Mouse (Mus musculus) hindbrain, embryonic 14.5 days (tissue): ENCODE results near the gene Gm20662. TPM values are rescaled to one million over a fixed set of nuclear protein-coding genes. Genes with fewer than 3 reads are reported as not detected.

Experiments
- ATAC-seq: fragments of 200-750 bp; cut with Nextera tagmentation; 2 replicates; pipeline ENCODE4 v1.8.0; 2017; ENCODE audit warnings: moderate number of reproducible peaks, mild to moderate bottlenecking, moderate TSS enrichment, moderate library complexity; ENCODE audit not compliant: low FRiP score
- DNase-seq: peaks from one replicate; pipeline ENCODE4 v3.0.0-alpha.2; 2015; ENCODE audit warnings: low spot score
- H3K27ac ChIP-seq: fragments of 300-500 bp; sonication (generic); 2 replicates; pipeline ENCODE4 v1.5.1; 2014; ENCODE audit warnings: mild to moderate bottlenecking, moderate library complexity
- H3K27me3 ChIP-seq: fragments of 300-500 bp; sonication (generic); 2 replicates; pipeline ENCODE4 v1.6.1; 2014; ENCODE audit warnings: mild to moderate bottlenecking, low read length, mixed read lengths; ENCODE audit not compliant: control insufficient read depth, insufficient read depth
- H3K36me3 ChIP-seq: fragments of 300-500 bp; sonication (generic); replicated peaks from 2 replicates; pipeline ENCODE4 v1.6.1; 2014; ENCODE audit not compliant: control insufficient read depth, insufficient read depth
- H3K4me1 ChIP-seq: fragments of 300-500 bp; sonication (generic); replicated peaks from 2 replicates; pipeline ENCODE4 v1.6.1; 2014; ENCODE audit warnings: antibody characterized with exemption, low read length, mixed read lengths; ENCODE audit not compliant: control insufficient read depth, insufficient read depth
- H3K4me2 ChIP-seq: fragments of 300-500 bp; sonication (generic); replicated peaks from 2 replicates; pipeline ENCODE4 v1.6.1; 2014; ENCODE audit warnings: mild to moderate bottlenecking, moderate library complexity
- H3K4me3 ChIP-seq: fragments of 300-500 bp; sonication (generic); replicated peaks from 2 replicates; pipeline ENCODE4 v1.5.1; 2014; ENCODE audit warnings: mild to moderate bottlenecking, low read length
- H3K9ac ChIP-seq: fragments of 300-500 bp; sonication (generic); 2 replicates; pipeline ENCODE4 v1.6.1; 2014
- H3K9me3 ChIP-seq: fragments of 300-500 bp; sonication (generic); 2 replicates; pipeline ENCODE4 v1.6.1; 2016; ENCODE audit warnings: low read length; ENCODE audit not compliant: control insufficient read depth
- WGBS: fragments of 180-500 bp; shearing (Covaris S2); extraction: QIAGEN DNeasy Blood & Tissue Kit; methylation state at CpG from one replicate; pipeline ENCODE4 v1.1.7; 2014; 5-methylcytosine and 5-hydroxymethylcytosine counted together
- polyA plus RNA-seq: library from polyadenylated mRNA; unstranded; fragments of >200 nt; fragmentation: Nextera tagmentation; extraction: Ambion mirVana; gene quantifications from 2 replicates; pipeline ENCODE4 v1.2.1, GENCODE M21; 2014

Gene Gm20662
- polyA plus RNA-seq, 1 experiment from 2014 or later: 0.68 TPM

DNA sequence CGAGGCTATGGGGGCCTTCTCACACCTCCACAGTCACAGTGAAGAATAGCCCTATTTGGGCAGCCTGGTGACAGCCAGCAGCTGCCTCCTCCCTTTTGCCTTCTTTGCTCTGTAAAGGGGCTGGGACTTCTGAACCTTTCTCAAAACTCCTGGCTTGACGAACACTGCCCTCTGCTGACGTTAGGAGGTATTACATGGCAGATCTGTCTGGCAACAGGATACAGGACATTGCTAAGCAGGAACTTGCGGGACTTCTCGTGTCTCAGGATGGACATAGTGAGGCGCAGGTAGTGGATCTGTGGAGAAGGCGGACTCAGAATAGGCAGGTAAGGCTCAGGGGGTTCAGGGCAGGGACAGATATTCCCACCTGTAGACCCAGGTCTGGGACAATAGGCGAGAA, 71.8 kb downstream of the Gm20662 start:
- Histone ChIP-seq H3K4me1 (no peaks in the 10 kb centered on the region), H3K36me3 (peaks cover 63% of the 10 kb centered on the region), H3K4me3 (no peak overlapping the region), H3K4me2 (no peak overlapping the region), H3K9ac (no peak overlapping the region), H3K27ac (no peak overlapping the region), H3K9me3 (no peaks in the 10 kb centered on the region), H3K27me3 (no peaks in the 10 kb centered on the region)
- 26% methylated on average over 8 of the region's 8 CpGs for WGBS
- peak; percentile 92 for DNase-seq
- peak; percentile 47; the same call in 1 of the 2 replicates for ATAC-seq

DNA sequence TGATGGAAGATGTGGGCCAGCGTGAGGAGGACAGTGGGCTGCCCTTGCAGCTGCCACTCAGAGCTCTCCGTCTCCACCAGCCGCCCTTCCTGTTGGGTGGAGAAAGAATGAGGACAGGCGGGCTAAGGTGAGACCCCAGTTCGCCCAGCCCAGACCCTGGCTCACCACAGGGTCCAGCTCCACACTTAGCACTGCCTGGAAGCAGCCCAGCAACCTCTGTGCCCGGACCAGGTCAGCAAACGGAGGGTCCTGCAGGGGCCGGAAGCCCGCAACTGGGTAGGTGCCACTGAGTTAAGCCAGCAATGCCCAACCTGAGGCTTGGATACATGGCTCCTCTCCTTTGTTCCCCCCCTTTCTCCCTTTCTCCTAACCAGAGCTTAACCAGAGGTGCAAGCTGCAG, 72.9 kb downstream of the Gm20662 start:
- ATAC-seq: no peak

DNA sequence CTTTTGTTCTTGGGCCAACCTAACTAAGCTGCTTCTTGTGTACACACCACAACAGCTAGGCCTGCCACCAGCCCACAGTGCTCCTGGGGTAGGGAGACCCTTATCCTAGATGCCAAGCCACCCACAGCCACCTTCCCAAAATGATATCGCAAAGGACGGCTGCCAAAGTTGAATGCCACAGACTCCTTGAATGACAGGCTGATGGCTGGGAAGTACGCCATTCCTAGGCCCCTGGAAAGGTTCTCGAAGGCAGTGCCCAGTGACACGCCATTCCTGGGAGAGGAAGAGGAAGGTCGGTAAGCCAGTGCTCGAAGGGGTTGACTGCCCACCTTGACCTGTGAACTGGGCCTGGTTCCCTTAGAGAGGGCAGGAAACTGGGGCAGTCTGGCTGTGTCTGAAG, 73.4 kb downstream of the Gm20662 start:
- H3K36me3 ChIP-seq: peaks cover 47% of the 10 kb centered on the region
- H3K4me3 ChIP-seq: no peak overlapping the region
- H3K4me1 ChIP-seq: no peaks in the 10 kb centered on the region
- no peaks in the 10 kb centered on the region for H3K9me3 ChIP-seq
- H3K27me3 ChIP-seq: no peaks in the 10 kb centered on the region
- no peak overlapping the region for H3K9ac ChIP-seq
- WGBS: 95% methylated on average over 7 of the region's 7 CpGs
- ATAC-seq: no peak
- H3K4me2 ChIP-seq: no peak overlapping the region
- H3K27ac ChIP-seq: no peak overlapping the region
- no peak for DNase-seq

More for the DNA sequence above, 72.9 kb downstream of the Gm20662 start:
- no peak for DNase-seq
- H3K4me1 ChIP-seq: no peaks in the 10 kb centered on the region
- H3K4me2 ChIP-seq: no peak overlapping the region
- no peak overlapping the region for H3K27ac ChIP-seq
- H3K9me3 ChIP-seq: no peaks in the 10 kb centered on the region
- H3K27me3 ChIP-seq: no peaks in the 10 kb centered on the region
- peaks cover 52% of the 10 kb centered on the region for H3K36me3 ChIP-seq
- H3K9ac ChIP-seq: no peak overlapping the region
- no peak overlapping the region for H3K4me3 ChIP-seq
- 91% methylated on average over 9 of the region's 9 CpGs for WGBS

DNA sequence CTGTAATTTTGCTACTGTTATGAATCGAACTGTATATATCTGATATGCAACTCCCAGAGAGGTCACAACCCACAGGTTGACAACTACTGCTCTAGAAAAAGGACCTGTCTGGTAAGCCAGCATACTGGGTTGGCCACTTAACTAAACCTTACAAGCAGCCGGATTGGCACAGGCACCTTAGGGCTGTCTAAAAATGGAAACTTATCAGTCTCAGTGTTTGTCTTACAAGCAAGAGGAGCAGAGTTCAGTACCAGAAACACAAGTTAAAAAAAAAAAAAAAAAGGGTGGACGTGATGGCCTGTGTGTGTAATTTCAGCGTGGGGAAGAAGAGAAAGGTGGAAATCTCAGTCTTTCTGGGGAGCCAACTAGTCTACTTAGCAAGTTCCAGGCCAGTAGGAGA, 75.7 kb downstream of the Gm20662 start:
- H3K27me3 ChIP-seq: no peaks in the 10 kb centered on the region
- no peaks in the 10 kb centered on the region for H3K4me1 ChIP-seq
- no peak overlapping the region for H3K9ac ChIP-seq
- no peaks in the 10 kb centered on the region for H3K9me3 ChIP-seq
- 92% methylated on average over 4 of the region's 4 CpGs for WGBS
- no peak overlapping the region for H3K4me2 ChIP-seq
- H3K4me3 ChIP-seq: no peak overlapping the region
- peaks cover 44% of the 10 kb centered on the region for H3K36me3 ChIP-seq
- ATAC-seq: no peak
- no peak overlapping the region for H3K27ac ChIP-seq
- DNase-seq: no peak

DNA sequence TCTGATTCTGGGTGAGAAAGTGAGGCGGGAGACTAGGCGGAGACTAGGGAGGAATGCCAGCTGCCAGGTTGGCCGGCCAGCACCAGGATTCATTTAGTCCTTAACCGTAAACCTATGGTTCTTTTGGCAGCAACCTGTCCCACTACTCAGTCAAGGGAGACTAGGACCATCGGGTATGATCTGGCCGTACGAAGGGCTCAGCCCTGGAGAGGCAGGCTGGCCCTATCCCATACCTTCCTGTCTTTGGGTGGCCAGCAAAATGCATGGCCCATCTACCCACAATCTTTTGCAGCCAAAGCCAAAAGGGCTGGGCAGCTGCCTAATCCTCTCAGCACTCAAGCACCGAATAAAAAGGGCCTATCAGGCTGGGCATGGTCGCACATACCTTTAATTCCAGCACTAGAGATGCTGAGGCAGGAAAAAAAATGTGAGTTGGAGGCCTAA, 76.4 kb downstream of the Gm20662 start:
- H3K4me3 ChIP-seq: no peak overlapping the region
- H3K36me3 ChIP-seq: peaks cover 48% of the 10 kb centered on the region
- H3K27ac ChIP-seq: no peak overlapping the region
- no peaks in the 10 kb centered on the region for H3K27me3 ChIP-seq
- ATAC-seq: no peak
- no peak for DNase-seq
- no peak overlapping the region for H3K9ac ChIP-seq
- WGBS: 76% methylated on average over 9 of the region's 9 CpGs
- no peaks in the 10 kb centered on the region for H3K9me3 ChIP-seq
- H3K4me2 ChIP-seq: no peak overlapping the region
- H3K4me1 ChIP-seq: no peaks in the 10 kb centered on the region

DNA sequence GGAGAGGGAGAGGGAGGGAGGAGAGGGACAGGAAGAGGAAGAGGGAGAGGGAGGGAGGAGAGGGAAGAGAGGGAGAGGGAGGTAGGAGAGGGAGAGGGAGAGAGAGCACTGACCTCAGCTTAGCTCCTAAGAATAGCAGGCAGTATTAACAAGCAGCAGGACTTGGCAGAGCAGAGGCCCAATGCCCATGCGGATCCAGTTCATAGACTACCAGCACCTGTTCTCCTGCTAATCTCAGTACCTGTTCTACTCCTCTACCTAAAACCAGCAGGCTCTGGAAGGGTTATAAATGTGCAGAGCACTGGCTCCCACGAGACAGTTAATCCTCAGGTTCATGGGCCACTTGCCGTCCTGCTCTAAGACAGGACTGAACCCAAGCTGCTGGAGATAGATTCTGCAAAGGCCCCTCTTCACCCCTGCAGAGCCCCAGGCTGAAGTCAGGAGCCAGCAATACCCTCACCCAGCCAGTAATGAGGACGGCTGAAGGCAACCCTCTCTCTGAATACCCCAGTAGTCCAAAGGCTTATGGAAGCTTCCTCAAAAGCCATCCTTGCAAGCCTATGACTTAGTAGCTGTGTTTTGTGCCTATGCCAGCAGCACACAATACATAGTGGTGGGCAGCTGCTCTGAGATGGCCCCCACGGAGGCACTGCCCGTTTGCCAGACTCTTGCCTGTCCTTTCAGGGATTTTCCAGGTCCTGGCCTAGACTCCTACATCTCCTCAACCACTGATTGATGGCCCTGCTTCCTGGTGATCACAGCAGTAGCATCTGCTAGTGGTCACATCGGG, 77.2 kb downstream of the Gm20662 start:
- Histone ChIP-seq H3K36me3 (peaks cover 48% of the 10 kb centered on the region), H3K4me1 (peaks cover 8% of the 10 kb centered on the region), H3K4me3 (no peak overlapping the region), H3K9ac (no peak overlapping the region), H3K27me3 (no peaks in the 10 kb centered on the region), H3K9me3 (no peaks in the 10 kb centered on the region), H3K4me2 (no peak overlapping the region), H3K27ac (no peak overlapping the region)
- DNase-seq (no peak), ATAC-seq (no peak)
- WGBS: 66% methylated on average over 7 of the region's 7 CpGs

DNA sequence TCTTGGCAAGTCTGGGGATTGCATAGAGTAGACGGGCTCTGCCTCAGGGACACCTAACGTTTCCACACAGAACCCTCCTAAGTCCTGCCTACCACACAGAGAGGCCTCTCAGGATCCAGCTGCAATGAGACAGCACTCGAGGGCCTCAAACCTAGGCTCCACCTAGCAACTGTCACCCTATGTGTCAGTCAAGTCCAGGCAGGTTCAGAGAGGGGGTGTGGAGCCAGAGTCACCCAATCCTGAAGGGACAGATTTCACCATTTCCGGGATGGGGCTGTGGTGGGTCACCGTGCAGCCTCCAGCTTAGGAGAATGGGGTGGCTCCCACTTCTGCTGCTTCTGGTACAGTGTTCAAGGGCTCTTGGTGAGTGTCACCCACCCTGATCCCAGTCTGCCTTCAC, 84.0 kb downstream of the Gm20662 start, which contains the start of gene Mst1:
Mst1 (plus strand) TSS at position 269 of the 400 bp plus-strand sequence.
- no peak for DNase-seq
- 80% methylated on average over 5 of the region's 5 CpGs for WGBS
- H3K27ac ChIP-seq: no peak within 1 kb of the TSS

DNA sequence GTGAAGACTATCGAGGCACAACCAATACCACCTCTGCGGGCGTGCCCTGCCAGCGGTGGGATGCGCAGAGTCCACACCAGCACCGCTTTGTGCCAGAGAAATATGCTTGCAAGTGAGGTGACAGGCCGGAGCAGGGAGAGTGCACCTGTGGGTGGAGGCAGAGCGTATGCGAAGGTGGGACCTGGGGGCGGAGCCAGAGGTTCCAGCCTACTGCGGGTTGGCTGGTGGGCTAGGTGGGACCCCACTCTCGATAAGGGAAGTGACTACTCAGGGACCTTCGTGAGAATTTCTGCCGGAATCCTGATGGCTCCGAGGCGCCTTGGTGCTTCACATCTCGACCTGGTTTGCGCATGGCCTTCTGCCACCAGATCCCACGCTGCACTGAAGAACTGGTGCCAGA, 86.4 kb downstream of the Gm20662 start:
- ATAC-seq: no peak
- Histone ChIP-seq H3K9ac (peak overlapping the region; percentile 24), H3K4me3 (peak overlapping the region; percentile 7; the same call in 1 of the 2 replicates)

More for the DNA sequence above, 84.0 kb downstream of the Gm20662 start, which contains the start of gene Mst1:
- Histone ChIP-seq H3K4me1 (peaks cover 15% of the 10 kb centered on the region), H3K9me3 (no peaks in the 10 kb centered on the region), H3K27me3 (peaks cover 29% of the 10 kb centered on the region), H3K9ac (peak within 1 kb of the TSS; percentile 96), H3K4me2 (peak within 1 kb of the TSS; percentile 96), H3K36me3 (peaks cover 23% of the 10 kb centered on the region), H3K4me3 (peak within 1 kb of the TSS; percentile 84)
- no peak for ATAC-seq

DNA sequence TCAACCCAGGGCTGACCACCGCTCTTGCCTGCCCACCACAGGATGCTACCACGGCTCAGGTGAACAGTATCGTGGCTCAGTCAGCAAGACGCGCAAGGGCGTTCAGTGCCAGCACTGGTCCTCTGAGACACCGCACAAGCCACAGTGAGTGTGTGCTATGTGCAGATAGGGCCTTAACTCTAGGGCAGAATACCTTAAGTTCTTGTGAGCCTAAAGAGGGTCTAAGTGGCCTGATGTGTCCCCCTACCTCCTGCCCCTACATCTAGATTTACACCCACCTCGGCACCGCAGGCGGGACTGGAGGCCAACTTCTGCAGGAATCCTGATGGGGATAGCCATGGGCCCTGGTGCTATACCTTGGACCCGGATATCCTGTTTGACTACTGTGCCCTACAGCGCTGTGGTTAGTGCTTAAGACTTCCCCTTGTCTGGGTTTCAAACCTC, 86.9 kb downstream of the Gm20662 start, which contains the start of gene Rnf123:
Rnf123 (minus strand) TSS at position 359 of the 444 bp plus-strand sequence.
- peak within 1 kb of the TSS; percentile 7; the same call in 1 of the 2 replicates for H3K4me3 ChIP-seq

More for the DNA sequence above, 86.4 kb downstream of the Gm20662 start:
- WGBS: 7% methylated on average over 19 of the region's 19 CpGs
- H3K4me1 ChIP-seq: peaks cover 15% of the 10 kb centered on the region
- no peak overlapping the region for H3K27ac ChIP-seq
- no peaks in the 10 kb centered on the region for H3K9me3 ChIP-seq
- peaks cover 35% of the 10 kb centered on the region for H3K36me3 ChIP-seq
- DNase-seq: no peak
- H3K27me3 ChIP-seq: peaks cover 29% of the 10 kb centered on the region
- peak overlapping the region; percentile 30 for H3K4me2 ChIP-seq

More for the DNA sequence above, 86.9 kb downstream of the Gm20662 start, which contains the start of gene Rnf123:
- DNase-seq: no peak
- Histone ChIP-seq H3K9ac (peak within 1 kb of the TSS; percentile 24), H3K9me3 (no peaks in the 10 kb centered on the region), H3K4me1 (peaks cover 11% of the 10 kb centered on the region), H3K36me3 (peaks cover 40% of the 10 kb centered on the region), H3K27ac (no peak within 1 kb of the TSS), H3K27me3 (peaks cover 29% of the 10 kb centered on the region), H3K4me2 (peak within 1 kb of the TSS; percentile 30)
- 43% methylated on average over 12 of the region's 12 CpGs for WGBS
- no peak for ATAC-seq
